Mouse (Mus musculus): ENCODE data around the gene Crygn.

Crygn gene

GRCm38 (mm10) chr5:24701271-24701670 is 56.5 kb downstream of the Crygn start:
- DNase-seq = peak; percentile 61
